Mouse (Mus musculus) ovary, postnatal 36 days (tissue): ENCODE data around the gene Tmem160.

ENCODE experiments used
- DNase-seq: peaks from one replicate; pipeline ENCODE4 v3.0.0; 2022; ENCODE audit warnings: low spot score, mixed read lengths

The Tmem160 gene

DNA sequence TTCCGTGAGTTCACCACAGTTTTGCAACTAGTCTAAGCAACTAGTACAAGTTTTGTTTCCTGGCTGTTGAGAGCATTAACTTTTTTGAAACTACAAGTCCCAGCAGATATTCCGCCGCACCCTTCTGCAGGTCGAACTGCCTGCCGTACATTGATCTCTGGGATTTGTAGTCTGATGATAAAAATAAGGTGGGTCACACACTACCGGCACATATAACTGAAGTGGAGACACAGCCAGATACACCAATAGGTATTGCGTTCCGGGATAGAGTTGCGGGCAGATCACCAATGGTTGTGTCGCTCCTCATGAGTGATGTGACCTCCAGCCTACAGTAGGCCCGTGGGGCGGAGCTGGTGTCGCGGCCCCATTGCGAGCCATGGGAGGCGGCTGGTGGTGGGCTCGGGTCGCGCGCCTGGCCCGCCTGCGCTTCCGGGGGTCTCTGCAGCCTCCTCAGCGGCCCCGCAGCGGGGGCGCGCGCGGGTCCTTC, at the start of gene Tmem160:
Gene Tmem160, plus strand, starts transcription at position 193 of the 487 bp plus-strand sequence.
- peak; percentile 81 for DNase-seq

DNA sequence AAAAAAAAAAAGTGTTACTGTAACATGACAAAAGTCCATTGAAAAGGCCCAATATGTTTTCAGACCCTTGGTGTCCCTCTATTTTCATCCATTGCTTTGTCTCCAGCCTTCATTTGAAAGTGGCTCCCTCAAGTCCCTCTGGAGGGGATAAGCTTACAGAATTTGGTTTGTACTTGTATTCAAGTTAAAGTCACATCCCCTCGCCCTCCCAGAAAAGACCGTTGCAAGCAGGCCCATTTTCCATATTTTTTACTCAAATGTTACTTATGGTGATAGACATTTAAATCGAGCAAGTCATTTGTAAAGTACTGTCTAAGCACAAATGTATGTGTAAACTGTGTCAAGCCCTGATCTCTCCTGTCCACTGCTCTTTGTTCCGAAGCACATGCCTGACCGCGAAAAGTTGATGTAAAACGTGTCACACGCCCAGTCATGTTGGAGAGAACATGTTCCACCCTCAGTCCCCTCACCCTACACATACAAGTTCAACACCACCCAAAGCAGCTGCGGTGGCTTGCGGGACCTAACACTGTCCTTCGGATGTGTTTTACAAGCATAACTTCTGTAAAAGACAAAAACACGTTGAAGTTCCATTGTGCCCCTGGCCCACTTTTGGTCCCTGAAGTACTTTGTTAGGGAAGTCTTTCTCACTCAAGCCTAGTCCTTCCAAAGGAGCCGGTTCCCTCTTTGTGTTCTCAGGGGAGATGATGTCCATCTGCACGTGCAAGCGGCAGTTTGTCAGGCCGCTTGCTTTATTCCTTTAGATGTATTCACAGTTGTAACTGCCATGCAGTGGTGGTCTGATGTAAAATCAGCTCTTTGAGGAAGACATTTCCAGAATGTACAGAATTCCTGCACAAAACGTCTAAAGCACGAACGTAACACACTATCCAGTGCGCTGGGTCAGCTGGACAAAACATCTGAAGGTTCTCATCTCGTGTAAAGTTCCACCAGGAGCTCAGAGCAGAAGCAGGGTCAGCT, 49.3 kb upstream of the Tmem160 start:
- DNase-seq = no peak

DNA sequence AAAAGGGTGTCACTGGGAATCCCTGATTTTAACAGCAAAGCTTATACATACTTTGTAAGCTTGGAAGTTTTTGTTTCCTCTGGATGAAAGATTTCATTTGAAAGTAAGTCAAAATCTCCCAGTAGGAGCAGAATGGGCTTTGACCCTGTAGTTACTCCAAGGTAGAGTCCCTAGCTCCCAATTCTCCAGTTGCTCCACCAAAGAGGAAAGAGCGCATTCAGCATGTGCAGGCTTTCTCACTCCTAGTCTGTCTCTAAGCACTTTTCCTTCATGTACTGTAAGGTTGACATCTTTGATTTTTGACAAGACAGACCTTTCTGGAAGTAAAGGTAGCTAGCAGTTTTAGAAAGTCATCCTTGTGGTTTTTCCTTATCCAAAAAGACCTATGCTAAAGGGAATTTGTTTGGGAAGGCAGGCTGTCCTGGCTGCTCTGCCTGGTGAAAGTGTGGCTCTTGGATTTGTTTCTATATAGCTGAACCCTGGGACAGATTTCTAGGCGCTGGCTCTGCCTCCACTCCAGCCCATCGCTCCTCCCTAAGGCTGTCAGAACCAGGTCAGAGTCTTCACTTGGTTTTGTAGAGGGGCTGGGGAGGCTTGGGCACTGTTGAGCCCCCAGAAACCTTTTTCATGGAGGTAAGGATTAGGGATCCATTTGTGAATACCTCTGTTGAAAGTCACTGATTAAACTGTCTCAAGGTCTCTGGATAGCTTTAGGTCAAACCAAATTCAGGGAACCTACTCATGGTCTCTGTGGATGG, 48.1 kb upstream of the Tmem160 start:
- peak; percentile 12 for DNase-seq

DNA sequence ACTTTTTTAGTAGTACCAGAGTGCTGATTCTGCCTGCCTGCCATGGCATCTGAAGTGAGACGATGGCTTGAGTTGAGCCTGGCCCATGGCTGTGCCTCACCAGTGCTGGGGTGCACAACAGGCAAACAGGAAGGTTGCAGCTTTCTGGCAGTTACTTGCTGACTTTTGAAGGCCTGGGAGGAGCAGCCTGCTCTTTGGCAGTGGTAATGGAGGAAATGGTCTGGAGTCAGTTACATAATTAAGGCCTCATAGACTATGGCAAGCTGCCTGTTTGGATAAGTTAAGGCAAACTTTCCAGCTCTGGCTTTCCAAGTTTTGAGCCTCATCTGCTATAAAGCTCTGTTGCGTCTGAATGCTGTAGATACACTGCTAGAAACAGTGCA, 47.5 kb upstream of the Tmem160 start:
- DNase-seq = peak; percentile 28

DNA sequence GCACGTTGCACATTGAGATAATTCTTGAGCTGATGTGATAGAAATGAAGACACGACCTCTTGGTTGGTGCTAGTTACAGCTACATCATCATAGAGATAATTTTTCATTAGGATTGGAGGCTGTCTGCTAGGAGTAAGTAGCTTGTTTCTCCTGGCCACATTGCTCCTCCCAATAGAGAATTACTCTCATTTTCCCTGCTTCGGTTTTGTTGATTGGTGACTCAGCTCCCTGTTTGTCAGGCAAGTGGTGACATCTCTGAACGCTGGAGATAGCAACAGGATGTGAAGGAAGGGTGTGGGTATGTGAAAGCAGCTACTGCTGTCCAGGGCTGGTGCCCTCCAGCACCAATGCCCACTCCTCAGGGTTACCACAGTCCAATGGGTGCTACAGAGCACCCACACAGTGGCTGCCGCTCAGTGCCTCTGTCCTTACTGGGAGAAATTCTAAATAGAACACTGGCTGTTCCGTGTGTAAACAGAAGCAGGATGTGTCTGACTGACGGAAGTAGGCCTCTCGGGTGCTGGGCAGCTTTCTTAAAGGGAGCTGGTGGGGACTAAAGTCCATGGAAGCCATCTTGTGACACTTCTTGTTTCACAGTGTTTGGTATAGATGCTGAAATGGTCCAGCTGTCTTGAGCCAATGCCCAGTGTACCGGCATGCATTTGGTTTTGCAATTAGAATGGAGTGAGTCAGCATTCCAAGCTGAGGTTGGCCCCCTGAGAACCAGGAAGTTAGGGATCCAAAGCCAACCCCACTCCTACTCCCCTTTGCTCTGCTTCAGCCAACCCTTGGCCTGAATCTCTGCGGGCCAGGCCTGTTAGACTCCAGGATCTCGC, 46.8 kb upstream of the Tmem160 start:
- peak; percentile 48 for DNase-seq

DNA sequence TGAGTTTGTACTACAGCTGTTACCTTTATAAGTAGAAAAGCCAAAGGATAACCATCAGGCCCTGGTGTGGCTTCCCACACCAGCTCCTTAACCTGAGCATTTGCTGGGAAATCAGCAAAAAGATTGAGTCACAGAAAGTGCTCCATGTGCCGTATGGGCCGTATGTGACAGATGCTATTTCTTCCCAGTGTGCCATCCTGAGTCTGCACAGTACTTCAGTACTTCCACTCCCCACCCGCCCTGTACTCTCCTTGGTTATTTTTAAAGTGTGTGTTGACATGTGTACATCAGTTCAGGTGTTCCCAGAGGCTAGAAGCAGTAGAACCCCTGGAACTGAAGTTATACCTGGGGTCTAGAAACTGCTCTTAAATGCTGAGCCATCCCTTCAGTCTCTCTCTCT, 45.6 kb upstream of the Tmem160 start:
- no peak for DNase-seq

DNA sequence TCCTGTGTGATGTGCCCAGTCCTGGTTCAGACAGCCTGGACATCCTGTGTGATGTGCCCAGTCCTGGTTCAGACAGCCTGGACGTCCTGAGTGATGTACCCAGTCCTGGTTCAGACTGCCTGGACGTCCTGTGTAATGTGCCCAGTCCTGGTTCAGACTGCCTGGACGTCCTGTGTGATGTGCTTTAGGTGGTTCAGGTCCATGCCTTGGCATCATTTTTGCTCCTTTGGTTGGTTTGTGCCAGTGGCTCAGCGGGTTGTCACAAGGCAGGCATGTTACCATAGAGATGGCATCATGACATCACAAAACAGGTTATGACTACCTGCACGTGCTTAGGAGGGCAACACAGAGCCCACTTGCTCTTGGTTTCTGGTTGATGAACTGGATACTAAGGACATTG, 41.5 kb upstream of the Tmem160 start:
- no peak for DNase-seq

DNA sequence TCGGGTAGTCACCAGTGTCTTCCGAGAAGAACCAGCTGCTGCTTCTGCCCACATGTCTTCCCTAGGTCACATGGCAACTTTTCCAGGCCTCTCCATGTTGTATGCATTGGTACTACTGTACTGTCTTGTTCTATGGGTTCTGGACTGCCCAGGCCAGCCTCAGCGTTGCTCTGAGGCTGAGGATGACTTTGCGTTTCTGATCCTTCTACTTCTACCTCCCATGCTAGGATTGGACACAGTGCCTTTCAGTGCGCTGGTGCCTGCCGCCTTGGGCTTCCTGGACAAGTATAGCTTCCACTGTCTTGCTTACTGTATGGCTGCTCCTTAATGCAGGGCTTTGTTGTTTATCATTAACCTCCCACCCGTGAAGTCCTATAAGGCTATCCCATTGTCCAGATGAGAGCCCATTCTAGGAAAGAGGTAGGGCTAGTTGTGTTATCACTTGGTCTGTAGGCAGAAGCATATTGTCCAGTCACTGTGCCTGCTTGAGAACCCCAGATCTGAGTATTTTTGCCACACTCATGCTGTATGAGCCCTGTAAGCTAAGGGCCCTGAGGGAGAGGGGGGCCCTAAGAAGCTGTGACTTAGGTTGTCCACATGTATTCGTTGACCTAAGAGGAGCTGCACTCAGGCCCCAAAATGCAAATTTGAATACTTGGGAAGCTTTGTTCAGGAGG, 40.2 kb upstream of the Tmem160 start:
- DNase-seq = no peak

DNA sequence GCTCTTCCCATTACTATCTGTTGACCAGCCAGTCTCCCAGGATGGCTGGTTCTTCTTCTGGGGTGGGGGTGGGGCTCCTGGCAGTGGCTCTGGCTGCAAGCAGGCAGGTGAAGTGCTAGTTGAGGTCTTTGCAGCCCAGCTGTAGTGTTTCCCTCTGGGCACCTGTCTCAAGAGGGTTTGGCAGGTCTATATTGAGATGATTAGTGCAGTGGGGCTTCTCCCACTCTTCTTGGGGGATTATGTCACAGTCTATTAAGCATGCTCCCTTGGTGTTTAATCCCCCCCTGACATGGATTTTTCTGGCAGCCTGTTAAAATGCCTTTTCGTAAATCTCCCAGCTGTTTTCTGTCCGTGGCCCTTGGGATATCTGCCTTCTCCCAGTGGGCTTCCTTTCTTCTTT, 39.6 kb upstream of the Tmem160 start:
- DNase-seq = no peak

DNA sequence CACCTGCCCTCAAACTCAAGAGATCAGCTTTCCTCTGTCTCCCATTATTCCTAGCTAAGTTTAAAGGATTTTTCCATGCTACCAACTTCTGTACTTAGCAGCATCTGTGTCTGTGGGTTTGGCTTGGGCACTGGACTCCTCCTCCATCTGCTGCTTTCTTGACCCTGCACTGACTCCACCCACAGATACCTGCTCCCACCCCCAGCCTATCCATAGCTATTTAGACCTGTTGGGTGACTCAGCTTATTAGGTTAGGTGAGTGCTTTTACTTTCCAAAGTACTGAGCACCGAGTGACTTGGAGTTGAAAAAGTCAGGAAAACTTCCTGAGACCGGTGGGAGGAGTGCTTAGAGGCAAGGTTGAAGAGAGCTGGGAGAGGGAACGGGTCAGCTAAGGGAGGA, 37.2 kb upstream of the Tmem160 start:
- no peak for DNase-seq

DNA sequence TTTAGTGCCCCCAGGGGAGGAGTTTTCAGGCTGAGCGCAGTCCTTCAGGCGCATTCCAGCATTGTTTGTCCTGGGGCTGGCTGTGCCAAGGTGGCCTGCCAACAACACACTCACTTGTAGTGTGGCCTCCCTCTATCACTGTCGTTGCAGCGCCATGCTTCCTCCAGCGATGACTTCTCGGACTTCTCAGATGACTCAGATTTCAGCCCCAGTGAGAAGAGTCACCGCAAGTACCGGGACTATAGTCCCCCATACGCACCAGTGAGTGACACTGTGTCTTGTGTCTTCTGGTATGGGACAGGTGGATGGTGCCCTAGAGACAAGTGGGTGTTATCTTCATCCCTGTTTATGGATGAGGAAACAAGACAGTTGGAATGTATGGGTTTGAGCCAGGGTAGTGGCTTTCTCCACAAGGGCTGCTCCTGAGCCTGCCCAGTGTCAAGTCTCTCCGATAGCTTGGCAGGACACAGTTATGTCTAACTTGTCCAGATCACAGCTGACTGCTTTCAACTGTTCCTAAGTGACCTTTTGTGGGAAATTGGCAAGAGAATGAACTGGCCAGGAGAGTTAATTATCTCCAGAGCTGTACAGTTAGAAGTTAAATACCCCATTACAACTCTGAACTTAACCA, 35.3 kb upstream of the Tmem160 start:
- DNase-seq = no peak

DNA sequence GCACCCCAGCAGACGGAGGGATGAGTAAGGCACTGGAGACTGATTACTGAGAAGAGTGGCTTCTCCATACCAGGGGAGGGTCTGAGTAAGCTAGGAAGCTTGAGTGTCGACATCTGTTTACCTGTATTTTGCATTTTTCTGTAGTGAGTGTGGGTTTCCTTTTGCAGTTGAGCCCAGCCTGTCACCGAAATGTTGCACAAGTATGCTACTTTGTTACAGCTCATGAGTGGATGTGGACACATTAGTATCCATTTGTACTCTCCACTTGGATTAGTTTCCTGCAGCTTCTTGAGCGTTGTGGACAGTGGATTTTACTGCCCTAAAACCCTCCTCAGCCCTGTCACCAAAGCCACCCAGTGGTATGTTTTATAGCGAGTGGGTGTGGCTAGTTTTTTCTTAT, 33.9 kb upstream of the Tmem160 start:
- DNase-seq = no peak

DNA sequence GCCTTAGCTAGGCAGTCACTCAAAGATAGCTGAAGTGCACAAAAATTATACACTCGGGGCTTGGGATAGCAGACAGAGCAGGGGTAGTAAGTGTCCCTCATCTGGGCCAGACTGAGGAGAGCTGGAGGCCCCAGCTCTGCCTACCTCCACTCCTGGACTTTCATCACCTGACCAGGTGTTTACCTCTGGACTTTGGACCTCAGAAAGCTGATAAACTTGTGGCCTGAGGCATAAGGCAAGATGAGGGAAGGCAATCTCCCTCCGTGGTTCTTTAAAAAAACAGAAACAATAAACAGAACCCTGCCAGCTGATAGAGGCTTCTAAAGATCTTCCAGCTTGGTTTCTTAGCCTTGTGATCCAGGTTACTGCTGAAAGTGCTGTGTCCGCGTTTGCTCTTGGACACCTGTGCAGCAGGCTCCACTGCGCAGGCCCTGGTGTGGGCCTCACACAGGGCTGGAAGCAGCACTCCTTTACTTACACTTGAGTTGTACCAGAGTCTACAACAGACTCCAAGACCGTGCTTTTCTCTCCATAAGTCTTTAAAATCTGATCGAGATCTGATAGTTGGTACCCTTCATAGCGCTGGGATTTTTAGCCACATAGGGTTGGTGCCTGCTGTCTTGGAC, 32.0 kb upstream of the Tmem160 start:
- DNase-seq = no peak

DNA sequence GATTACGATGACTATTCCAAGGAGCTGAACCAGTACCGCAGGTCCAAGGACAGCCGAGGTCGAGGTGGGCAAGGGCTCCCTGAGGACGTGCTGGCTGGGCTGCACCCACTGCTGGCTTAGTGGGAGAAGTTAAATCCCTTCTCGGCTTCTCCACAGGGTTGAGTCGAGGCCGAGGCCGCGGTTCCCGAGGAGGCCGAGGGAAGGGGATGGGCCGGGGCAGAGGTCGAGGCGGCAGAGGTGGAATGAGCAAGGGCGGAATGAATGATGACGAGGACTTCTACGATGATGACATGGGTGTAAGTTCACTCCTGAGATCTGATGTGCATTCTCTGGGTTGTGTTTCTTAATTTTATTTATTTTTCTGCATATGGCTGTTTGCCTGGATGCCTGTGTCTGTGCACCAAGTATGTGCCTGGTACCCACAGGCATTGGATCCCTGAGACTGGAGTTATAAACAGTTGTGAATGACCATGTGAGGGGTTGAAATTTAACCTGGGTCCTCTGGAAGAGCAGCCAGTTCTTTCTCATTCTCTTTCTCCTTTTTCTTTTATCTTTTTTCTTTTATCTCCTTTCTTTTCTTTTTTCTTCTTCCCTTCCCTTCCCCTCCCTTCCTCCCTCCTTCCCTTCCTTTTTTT, 30.2 kb upstream of the Tmem160 start:
- DNase-seq = no peak

DNA sequence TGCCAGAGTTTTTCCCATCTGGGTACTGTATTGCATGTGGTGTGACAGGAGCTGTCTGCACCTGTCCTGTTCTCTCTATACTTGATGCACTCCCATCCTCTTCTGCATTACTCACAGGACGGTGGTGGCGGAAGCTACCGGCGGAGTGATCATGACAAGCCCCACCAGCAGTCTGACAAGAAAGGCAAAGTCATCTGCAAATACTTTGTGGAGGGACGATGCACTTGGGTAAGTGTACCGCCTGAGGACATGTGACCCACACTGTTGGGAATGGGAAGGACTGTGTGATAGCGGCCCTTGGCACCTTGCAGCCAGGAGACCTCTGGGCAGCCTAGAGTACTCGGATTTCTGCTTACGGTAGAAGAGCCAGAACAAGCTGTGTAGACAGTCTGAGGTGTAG, 28.8 kb upstream of the Tmem160 start:
- DNase-seq = no peak

DNA sequence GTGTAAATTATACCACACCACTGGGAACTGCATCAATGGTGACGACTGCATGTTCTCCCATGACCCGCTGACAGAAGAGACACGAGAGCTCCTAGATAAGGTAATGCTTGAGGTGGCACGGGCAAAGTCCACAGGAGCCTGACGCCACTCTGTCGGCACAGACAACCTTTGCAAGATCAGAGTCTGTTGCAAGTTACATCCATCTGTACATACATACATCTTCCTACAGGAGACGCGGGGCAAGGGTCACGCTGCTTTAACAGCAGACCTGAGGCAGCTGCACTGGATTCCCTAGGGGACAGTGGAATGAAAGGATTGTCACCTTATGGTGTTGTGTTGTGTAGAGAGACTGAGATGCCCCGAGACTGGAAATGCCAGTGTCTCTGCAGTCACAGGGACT, 26.9 kb upstream of the Tmem160 start:
- no peak for DNase-seq

DNA sequence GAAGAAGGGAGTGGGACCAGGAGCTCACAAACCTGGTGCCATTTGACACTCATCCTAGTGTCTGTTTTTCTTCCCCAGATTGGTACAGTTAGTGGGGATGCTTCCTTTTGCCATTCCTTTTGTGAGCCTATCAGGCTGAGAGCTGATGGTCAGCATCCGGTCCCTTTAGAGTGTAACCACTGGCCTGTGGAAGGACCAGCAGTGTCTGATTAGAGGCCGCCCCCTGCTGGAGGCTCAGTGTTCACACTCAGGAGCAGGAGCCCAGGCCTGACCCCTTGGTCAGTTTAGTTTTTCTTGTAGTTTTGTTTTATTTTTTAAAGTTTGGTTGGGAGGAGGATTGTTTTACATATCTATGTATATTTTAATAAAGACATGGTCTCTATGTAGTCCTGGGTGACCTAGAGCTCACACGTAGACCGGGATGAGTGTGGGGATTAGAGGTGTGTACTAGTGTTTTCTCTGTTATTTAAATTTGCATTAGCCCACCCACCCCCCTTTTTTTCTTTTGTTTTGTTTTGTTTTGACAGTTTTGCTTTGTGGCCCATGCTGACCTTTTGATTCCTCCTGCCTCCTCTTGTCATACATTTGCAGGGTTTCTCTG, 26.4 kb upstream of the Tmem160 start:
- DNase-seq = peak; percentile 78

DNA sequence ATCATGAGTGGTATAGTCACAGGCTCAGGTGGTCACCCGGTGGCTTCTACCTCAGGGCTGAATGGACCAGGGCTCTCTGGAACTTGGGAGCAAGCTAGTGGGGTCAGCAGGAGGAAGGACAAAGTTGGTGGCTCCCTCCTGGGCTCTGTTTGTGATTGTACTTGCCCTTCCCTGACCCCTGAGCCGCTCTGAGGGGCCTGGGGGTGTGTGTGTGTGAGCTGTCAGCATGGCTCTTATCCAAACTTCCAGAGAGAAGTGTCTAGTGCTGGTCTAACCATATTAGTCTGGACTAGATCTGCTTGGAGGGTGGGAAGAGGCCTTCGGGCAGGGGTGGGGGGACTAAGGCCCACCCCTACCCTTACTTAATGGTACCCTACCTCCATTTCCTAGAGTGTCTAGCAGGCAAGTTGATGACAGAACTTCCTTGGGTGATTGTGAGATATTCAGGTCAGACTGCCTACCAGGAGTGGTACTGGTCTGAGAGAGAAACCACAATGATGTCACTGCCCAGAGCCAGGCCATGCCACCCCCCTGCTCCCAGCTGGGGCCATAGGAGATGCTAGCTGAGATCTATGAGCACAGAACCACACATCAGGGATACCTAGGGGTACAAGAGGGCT, 19.1 kb upstream of the Tmem160 start:
- DNase-seq = no peak

DNA sequence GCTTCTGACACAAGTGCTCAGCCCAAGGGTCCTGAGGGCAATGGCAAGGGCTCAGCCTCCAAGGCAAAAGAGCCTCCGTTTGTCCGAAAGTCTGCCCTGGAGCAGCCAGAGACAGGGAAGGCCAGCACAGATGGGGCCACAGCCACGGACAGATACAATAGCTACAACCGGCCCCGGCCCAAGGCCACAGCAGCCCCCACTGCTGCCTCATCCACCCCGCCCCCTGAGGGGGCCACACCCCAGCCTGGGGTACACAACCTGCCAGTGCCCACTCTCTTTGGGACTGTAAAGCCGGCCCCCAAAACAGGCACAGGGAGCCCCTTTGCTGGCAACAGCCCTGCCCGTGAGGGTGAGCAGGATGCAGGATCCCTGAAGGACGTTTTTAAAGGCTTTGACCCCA, 17.5 kb upstream of the Tmem160 start:
- no peak for DNase-seq
